Mouse (Mus musculus): Measurements from ENCODE around the gene Glb1. TPM values are rescaled to one million over a fixed set of nuclear protein-coding genes. Genes with fewer than 3 reads are reported as not detected.

Gene Glb1
- polyA plus RNA-seq, 1 experiment from 2014 or later: 23.3 TPM

GRCm38 (mm10) chr9:114400588-114400948 lies 308 bp upstream of the Glb1 start:
- peak overlapping the region; percentile 82 for H3K4me2 ChIP-seq (ENCODE audit: low read depth, low read length)
- WGBS: 27% methylated on average over 5 of the region's 5 CpGs
- H3K9me3 ChIP-seq (replicated peaks; ENCODE audit: control insufficient read depth, low read length): no peaks in the 10 kb centered on the region
- ATAC-seq (replicated peaks; ENCODE audit: insufficient number of reproducible peaks, low FRiP score, low TSS enrichment, low read depth) (no peak; the same call in none of the 2 replicates), DNase-seq (ENCODE audit: low spot score) (no peak)
- no peak overlapping the region for H3K27ac ChIP-seq (replicated peaks; ENCODE audit: low read depth, low read length)
- no peaks in the 10 kb centered on the region; the same call in 1 of the 2 replicates for H3K4me1 ChIP-seq (ENCODE audit: control insufficient read depth, insufficient read depth, low read length)
- peak overlapping the region; percentile 86 for H3K4me3 ChIP-seq (ENCODE audit: low read depth, low read length)
- H3K27me3 ChIP-seq (ENCODE audit: control insufficient read depth, insufficient read depth, low read length): no peaks in the 10 kb centered on the region
- H3K9ac ChIP-seq (replicated peaks; ENCODE audit: low read length): peak overlapping the region; percentile 92
- peaks cover 4% of the 10 kb centered on the region for H3K36me3 ChIP-seq (replicated peaks; ENCODE audit: control insufficient read depth, insufficient read depth, low read depth, low read length)

- H3K4me3 ChIP-seq (ENCODE audit: low read depth, low read length): peak overlapping the region; percentile 86
- H3K27ac ChIP-seq (replicated peaks; ENCODE audit: low read depth, low read length): peak overlapping the region; percentile 87
- no peak for ATAC-seq (replicated peaks; ENCODE audit: insufficient number of reproducible peaks, low FRiP score, low TSS enrichment, low read depth)
- peak; percentile 77 for DNase-seq (ENCODE audit: low spot score)
- H3K36me3 ChIP-seq (replicated peaks; ENCODE audit: control insufficient read depth, insufficient read depth, low read depth, low read length): peaks cover 4% of the 10 kb centered on the region
- H3K9ac ChIP-seq (replicated peaks; ENCODE audit: low read length): peak overlapping the region; percentile 92
- H3K9me3 ChIP-seq (replicated peaks; ENCODE audit: control insufficient read depth, low read length): no peaks in the 10 kb centered on the region
- H3K27me3 ChIP-seq (ENCODE audit: control insufficient read depth, insufficient read depth, low read length): no peaks in the 10 kb centered on the region
- 6% methylated on average over 16 of the region's 16 CpGs for WGBS
- H3K4me2 ChIP-seq (ENCODE audit: low read depth, low read length): peak overlapping the region; percentile 82
- no peaks in the 10 kb centered on the region; the same call in 1 of the 2 replicates for H3K4me1 ChIP-seq (ENCODE audit: control insufficient read depth, insufficient read depth, low read length)
Observed at GRCm38 (mm10) chr9:114401685-114402080, 807 bp downstream of the Glb1 start.

GRCm38 (mm10) chr9:114407676-114408075 lies 6.8 kb downstream of the Glb1 start:
- no peaks in the 10 kb centered on the region for H3K4me1 ChIP-seq (ENCODE audit: control insufficient read depth, insufficient read depth, low read length)
- H3K9ac ChIP-seq (replicated peaks; ENCODE audit: low read length): no peak overlapping the region
- H3K9me3 ChIP-seq (replicated peaks; ENCODE audit: control insufficient read depth, low read length): no peaks in the 10 kb centered on the region
- no peaks in the 10 kb centered on the region for H3K27me3 ChIP-seq (ENCODE audit: control insufficient read depth, insufficient read depth, low read length)
- H3K27ac ChIP-seq (replicated peaks; ENCODE audit: low read depth, low read length): no peak overlapping the region
- H3K4me2 ChIP-seq (ENCODE audit: low read depth, low read length): no peak overlapping the region
- DNase-seq (ENCODE audit: low spot score): no peak
- no peak overlapping the region for H3K4me3 ChIP-seq (ENCODE audit: low read depth, low read length)
- 90% methylated on average over 2 of the region's 2 CpGs for WGBS
- no peak for ATAC-seq (replicated peaks; ENCODE audit: insufficient number of reproducible peaks, low FRiP score, low TSS enrichment, low read depth)
- peaks cover 4% of the 10 kb centered on the region for H3K36me3 ChIP-seq (replicated peaks; ENCODE audit: control insufficient read depth, insufficient read depth, low read depth, low read length)

- DNase-seq (ENCODE audit: low spot score): no peak
- H3K4me2 ChIP-seq (ENCODE audit: low read depth, low read length): no peak overlapping the region
- no peaks in the 10 kb centered on the region for H3K27me3 ChIP-seq (ENCODE audit: control insufficient read depth, insufficient read depth, low read length)
- H3K9ac ChIP-seq (replicated peaks; ENCODE audit: low read length): no peak overlapping the region
- no peaks in the 10 kb centered on the region; the same call in 1 of the 2 replicates for H3K36me3 ChIP-seq (replicated peaks; ENCODE audit: control insufficient read depth, insufficient read depth, low read depth, low read length)
- no peak overlapping the region for H3K4me3 ChIP-seq (ENCODE audit: low read depth, low read length)
- H3K4me1 ChIP-seq (ENCODE audit: control insufficient read depth, insufficient read depth, low read length): no peaks in the 10 kb centered on the region
- H3K27ac ChIP-seq (replicated peaks; ENCODE audit: low read depth, low read length): no peak overlapping the region
- 94% methylated on average over 11 of the region's 11 CpGs for WGBS
- ATAC-seq (replicated peaks; ENCODE audit: insufficient number of reproducible peaks, low FRiP score, low TSS enrichment, low read depth): no peak
- no peaks in the 10 kb centered on the region for H3K9me3 ChIP-seq (replicated peaks; ENCODE audit: control insufficient read depth, low read length)
Observed at GRCm38 (mm10) chr9:114410313-114410862, 9.5 kb downstream of the Glb1 start.

- no peak for ATAC-seq (replicated peaks; ENCODE audit: insufficient number of reproducible peaks, low FRiP score, low TSS enrichment, low read depth)
- H3K36me3 ChIP-seq (replicated peaks; ENCODE audit: control insufficient read depth, insufficient read depth, low read depth, low read length): no peaks in the 10 kb centered on the region
Observed at GRCm38 (mm10) chr9:114411295-114411694, 10.4 kb downstream of the Glb1 start.

GRCm38 (mm10) chr9:114412406-114412805 lies 11.5 kb downstream of the Glb1 start:
- H3K9ac ChIP-seq (replicated peaks; ENCODE audit: low read length): no peak overlapping the region
- ATAC-seq (replicated peaks; ENCODE audit: insufficient number of reproducible peaks, low FRiP score, low TSS enrichment, low read depth) (no peak), DNase-seq (ENCODE audit: low spot score) (no peak)
- no peaks in the 10 kb centered on the region for H3K4me1 ChIP-seq (ENCODE audit: control insufficient read depth, insufficient read depth, low read length)
- H3K4me2 ChIP-seq (ENCODE audit: low read depth, low read length): no peak overlapping the region
- H3K4me3 ChIP-seq (ENCODE audit: low read depth, low read length): no peak overlapping the region
- no peaks in the 10 kb centered on the region for H3K9me3 ChIP-seq (replicated peaks; ENCODE audit: control insufficient read depth, low read length)
- H3K27ac ChIP-seq (replicated peaks; ENCODE audit: low read depth, low read length): no peak overlapping the region
- H3K36me3 ChIP-seq (replicated peaks; ENCODE audit: control insufficient read depth, insufficient read depth, low read depth, low read length): no peaks in the 10 kb centered on the region
- H3K27me3 ChIP-seq (ENCODE audit: control insufficient read depth, insufficient read depth, low read length): no peaks in the 10 kb centered on the region
- WGBS: 94% methylated on average over 9 of the region's 9 CpGs

More at GRCm38 (mm10) chr9:114411295-114411694, 10.4 kb downstream of the Glb1 start:
- Histone ChIP-seq H3K9ac (replicated peaks; ENCODE audit: low read length) (no peak overlapping the region), H3K27me3 (ENCODE audit: control insufficient read depth, insufficient read depth, low read length) (no peaks in the 10 kb centered on the region), H3K4me3 (ENCODE audit: low read depth, low read length) (no peak overlapping the region), H3K4me2 (ENCODE audit: low read depth, low read length) (no peak overlapping the region), H3K4me1 (ENCODE audit: control insufficient read depth, insufficient read depth, low read length) (no peaks in the 10 kb centered on the region), H3K9me3 (replicated peaks; ENCODE audit: control insufficient read depth, low read length) (no peaks in the 10 kb centered on the region), H3K27ac (replicated peaks; ENCODE audit: low read depth, low read length) (no peak overlapping the region)
- 86% methylated on average over 5 of the region's 5 CpGs for WGBS
- DNase-seq (ENCODE audit: low spot score): no peak

GRCm38 (mm10) chr9:114413866-114414265 lies 13.0 kb downstream of the Glb1 start:
- no peaks in the 10 kb centered on the region for H3K9me3 ChIP-seq (replicated peaks; ENCODE audit: control insufficient read depth, low read length)

GRCm38 (mm10) chr9:114415701-114416100 lies 14.8 kb downstream of the Glb1 start:
- H3K4me3 ChIP-seq (ENCODE audit: low read depth, low read length): no peak overlapping the region
- DNase-seq (ENCODE audit: low spot score) (peak; percentile 89), ATAC-seq (replicated peaks; ENCODE audit: insufficient number of reproducible peaks, low FRiP score, low TSS enrichment, low read depth) (no peak)
- no peaks in the 10 kb centered on the region for H3K27me3 ChIP-seq (ENCODE audit: control insufficient read depth, insufficient read depth, low read length)
- H3K4me2 ChIP-seq (ENCODE audit: low read depth, low read length): no peak overlapping the region
- H3K27ac ChIP-seq (replicated peaks; ENCODE audit: low read depth, low read length): no peak overlapping the region
- H3K9ac ChIP-seq (replicated peaks; ENCODE audit: low read length): no peak overlapping the region
- H3K4me1 ChIP-seq (ENCODE audit: control insufficient read depth, insufficient read depth, low read length): no peaks in the 10 kb centered on the region
- H3K9me3 ChIP-seq (replicated peaks; ENCODE audit: control insufficient read depth, low read length): no peaks in the 10 kb centered on the region
- no peaks in the 10 kb centered on the region for H3K36me3 ChIP-seq (replicated peaks; ENCODE audit: control insufficient read depth, insufficient read depth, low read depth, low read length)
- 23% methylated on average over 11 of the region's 11 CpGs for WGBS

More at GRCm38 (mm10) chr9:114413866-114414265, 13.0 kb downstream of the Glb1 start:
- H3K4me2 ChIP-seq (ENCODE audit: low read depth, low read length): no peak overlapping the region
- H3K4me3 ChIP-seq (ENCODE audit: low read depth, low read length): no peak overlapping the region
- no peaks in the 10 kb centered on the region for H3K36me3 ChIP-seq (replicated peaks; ENCODE audit: control insufficient read depth, insufficient read depth, low read depth, low read length)
- ATAC-seq (replicated peaks; ENCODE audit: insufficient number of reproducible peaks, low FRiP score, low TSS enrichment, low read depth) (no peak), DNase-seq (ENCODE audit: low spot score) (no peak)
- 87% methylated on average over 12 of the region's 12 CpGs for WGBS
- H3K27me3 ChIP-seq (ENCODE audit: control insufficient read depth, insufficient read depth, low read length): no peaks in the 10 kb centered on the region
- H3K27ac ChIP-seq (replicated peaks; ENCODE audit: low read depth, low read length): no peak overlapping the region
- no peaks in the 10 kb centered on the region for H3K4me1 ChIP-seq (ENCODE audit: control insufficient read depth, insufficient read depth, low read length)
- H3K9ac ChIP-seq (replicated peaks; ENCODE audit: low read length): no peak overlapping the region
